Mouse (Mus musculus): ENCODE measurements at regions not wholly inside any gene's neighbourhood (a gene's known extent, or its start where the extent isn't known, plus 50 kb on each side); places are given as distances from the start of the nearest gene placed in this dataset.
"Not testable (repeated sequence)": the region's sequence is repeated elsewhere in the genome, so short reads cannot be mapped to it uniquely, and the experiment has no call there.

GRCm38 (mm10) chr7:137570199-137570598 is 132.8 kb downstream of the Glrx3 start:
- no peaks in the 10 kb centered on the region for H3K36me3 ChIP-seq (ENCODE audit: control insufficient read depth, insufficient read depth, low read length)
- DNase-seq (ENCODE audit: low read depth in 1 of 2, low spot score in 2 of 2), result no peak
- H3K27me3 ChIP-seq (ENCODE audit: control insufficient read depth, insufficient read depth, low read length), result no peaks in the 10 kb centered on the region
- no peak overlapping the region for H3K27ac ChIP-seq (ENCODE audit: insufficient read depth, low read length)
- no peak overlapping the region for H3K4me3 ChIP-seq (ENCODE audit: extremely low read depth, insufficient read depth, insufficient read length)
- TF ChIP-seq CTCF (IDR thresholded peaks at IDR 0.05; ENCODE audit: extremely low read depth, insufficient read depth, insufficient read length, insufficient replicate concordance) (no peak), POLR2A (IDR thresholded peaks at IDR 0.05; ENCODE audit: low read depth, low read length) (no peak)
- 93% methylated on average over 2 of the region's 2 CpGs for WGBS
- peaks cover 10% of the 10 kb centered on the region for H3K4me1 ChIP-seq (ENCODE audit: control insufficient read depth, insufficient read depth, insufficient read length)

DNA sequence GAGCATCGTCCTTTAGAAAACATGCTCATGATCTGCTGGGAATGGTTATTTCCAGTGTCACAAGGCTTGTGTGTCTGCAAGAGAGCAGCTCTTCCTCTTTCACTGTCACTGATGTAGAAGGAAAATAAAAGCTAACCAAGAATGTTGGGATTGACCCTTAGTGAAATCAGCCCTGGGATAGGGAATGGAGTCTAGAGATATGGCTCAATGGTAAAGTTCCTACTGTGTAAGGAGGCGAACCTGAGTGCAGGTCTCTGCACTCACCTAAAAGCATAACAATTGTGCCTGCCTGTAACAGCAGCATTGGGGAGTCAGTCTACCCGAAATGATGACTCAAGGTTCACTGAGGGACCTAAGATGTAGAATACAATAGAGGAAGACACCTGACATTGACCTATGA is 138.1 kb downstream of the Glrx3 start:
- H3K4me3 ChIP-seq (ENCODE audit: extremely low read depth, insufficient read depth, insufficient read length), result no peak overlapping the region
- DNase-seq (ENCODE audit: low read depth in 1 of 2, low spot score in 2 of 2), result peak in 1 of 2 experiments; percentile 11
- TF ChIP-seq POLR2A (IDR thresholded peaks at IDR 0.05; ENCODE audit: low read depth, low read length), result no peak
- TF ChIP-seq CTCF (IDR thresholded peaks at IDR 0.05; ENCODE audit: extremely low read depth, insufficient read depth, insufficient read length, insufficient replicate concordance), result no peak
- H3K36me3 ChIP-seq (ENCODE audit: control insufficient read depth, insufficient read depth, low read length), result no peaks in the 10 kb centered on the region
- 52% methylated on average over 3 of the region's 3 CpGs for WGBS
- peaks cover 27% of the 10 kb centered on the region for H3K4me1 ChIP-seq (ENCODE audit: control insufficient read depth, insufficient read depth, insufficient read length)
- no peaks in the 10 kb centered on the region for H3K27me3 ChIP-seq (ENCODE audit: control insufficient read depth, insufficient read depth, low read length)
- peak overlapping the region; percentile 91 for H3K27ac ChIP-seq (ENCODE audit: insufficient read depth, low read length)

DNA sequence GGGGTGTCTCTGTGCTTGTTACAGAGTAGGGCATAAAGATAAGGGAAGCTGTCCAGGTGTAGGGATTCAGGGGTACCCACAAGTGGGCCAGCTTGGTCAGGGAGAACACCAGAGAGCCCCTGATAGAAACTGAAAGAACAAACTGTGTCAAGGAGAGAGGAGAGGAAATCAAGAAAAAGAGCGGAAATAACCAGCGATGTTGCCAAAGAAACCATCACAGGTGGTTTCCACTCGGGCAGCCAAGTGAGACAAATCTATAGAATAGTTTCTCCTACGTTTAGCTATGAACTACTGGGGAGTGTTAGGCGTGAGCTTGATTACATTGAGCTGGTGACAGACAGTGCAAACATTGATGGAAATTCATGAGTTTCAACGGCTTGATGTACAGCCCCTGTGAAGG is 138.8 kb downstream of the Glrx3 start:
- peak; percentile 72 to 73 for DNase-seq (ENCODE audit: low read depth in 1 of 2, low spot score in 2 of 2)
- WGBS, result 6% methylated on average over 6 of the region's 6 CpGs
- H3K27me3 ChIP-seq (ENCODE audit: control insufficient read depth, insufficient read depth, low read length), result no peaks in the 10 kb centered on the region
- peak overlapping the region; percentile 91 for H3K27ac ChIP-seq (ENCODE audit: insufficient read depth, low read length)
- peaks cover 27% of the 10 kb centered on the region for H3K4me1 ChIP-seq (ENCODE audit: control insufficient read depth, insufficient read depth, insufficient read length)
- no peak for TF ChIP-seq CTCF (IDR thresholded peaks at IDR 0.05; ENCODE audit: extremely low read depth, insufficient read depth, insufficient read length, insufficient replicate concordance)
- TF ChIP-seq POLR2A (IDR thresholded peaks at IDR 0.05; ENCODE audit: low read depth, low read length), result no peak
- H3K4me3 ChIP-seq (ENCODE audit: extremely low read depth, insufficient read depth, insufficient read length), result no peak overlapping the region; the same call in 1 of the 2 replicates
- H3K36me3 ChIP-seq (ENCODE audit: control insufficient read depth, insufficient read depth, low read length), result no peaks in the 10 kb centered on the region

- WGBS, result 88% methylated on average over 2 of the region's 2 CpGs
- H3K27ac ChIP-seq (ENCODE audit: insufficient read depth, low read length), result no peak overlapping the region
- no peak for TF ChIP-seq POLR2A (IDR thresholded peaks at IDR 0.05; ENCODE audit: low read depth, low read length)
- no peak for TF ChIP-seq CTCF (IDR thresholded peaks at IDR 0.05; ENCODE audit: extremely low read depth, insufficient read depth, insufficient read length, insufficient replicate concordance)
- no peaks in the 10 kb centered on the region for H3K27me3 ChIP-seq (ENCODE audit: control insufficient read depth, insufficient read depth, low read length)
- no peaks in the 10 kb centered on the region for H3K36me3 ChIP-seq (ENCODE audit: control insufficient read depth, insufficient read depth, low read length)
- DNase-seq (ENCODE audit: low read depth in 1 of 2, low spot score in 2 of 2), result no peak
- H3K4me1 ChIP-seq (ENCODE audit: control insufficient read depth, insufficient read depth, insufficient read length), result peaks cover 12% of the 10 kb centered on the region; the same call in 1 of the 2 replicates
- no peak overlapping the region for H3K4me3 ChIP-seq (ENCODE audit: extremely low read depth, insufficient read depth, insufficient read length)
Observed at GRCm38 (mm10) chr7:137583556-137583955, 146.1 kb downstream of the Glrx3 start.

GRCm38 (mm10) chr7:137584916-137585315 is 147.5 kb downstream of the Glrx3 start:
- not testable (repeated sequence) for H3K27me3 ChIP-seq (ENCODE audit: control insufficient read depth, insufficient read depth, low read length); DNase-seq (ENCODE audit: low read depth in 1 of 2, low spot score in 2 of 2)
- 34% methylated on average over 4 of the region's 4 CpGs for WGBS

GRCm38 (mm10) chr7:137593570-137593969 is 156.2 kb downstream of the Glrx3 start:
- H3K4me3 ChIP-seq (ENCODE audit: extremely low read depth, insufficient read depth, insufficient read length), result no peak overlapping the region
- H3K27ac ChIP-seq (ENCODE audit: insufficient read depth, low read length), result peak overlapping the region; percentile 95
- WGBS, result 5% methylated on average over 8 of the region's 8 CpGs
- TF ChIP-seq POLR2A (IDR thresholded peaks at IDR 0.05; ENCODE audit: low read depth, low read length) (no peak), CTCF (IDR thresholded peaks at IDR 0.05; ENCODE audit: extremely low read depth, insufficient read depth, insufficient read length, insufficient replicate concordance) (no peak)
- no peaks in the 10 kb centered on the region for H3K27me3 ChIP-seq (ENCODE audit: control insufficient read depth, insufficient read depth, low read length)
- H3K4me1 ChIP-seq (ENCODE audit: control insufficient read depth, insufficient read depth, insufficient read length), result peaks cover 41% of the 10 kb centered on the region
- no peaks in the 10 kb centered on the region for H3K36me3 ChIP-seq (ENCODE audit: control insufficient read depth, insufficient read depth, low read length)
- DNase-seq (ENCODE audit: low read depth in 1 of 2, low spot score in 2 of 2), result peak; percentile 68 to 76

More at GRCm38 (mm10) chr7:137584916-137585315, 147.5 kb downstream of the Glrx3 start:
- not testable (repeated sequence) for H3K36me3 ChIP-seq (ENCODE audit: control insufficient read depth, insufficient read depth, low read length); H3K27ac ChIP-seq (ENCODE audit: insufficient read depth, low read length); H3K4me3 ChIP-seq (ENCODE audit: extremely low read depth, insufficient read depth, insufficient read length)
- peaks cover 20% of the 10 kb centered on the region; the same call in 1 of the 2 replicates for H3K4me1 ChIP-seq (ENCODE audit: control insufficient read depth, insufficient read depth, insufficient read length)

- peaks cover 31% of the 10 kb centered on the region for H3K4me1 ChIP-seq (ENCODE audit: control insufficient read depth, insufficient read depth, insufficient read length)
- no peaks in the 10 kb centered on the region for H3K36me3 ChIP-seq (ENCODE audit: control insufficient read depth, insufficient read depth, low read length)
- TF ChIP-seq POLR2A (IDR thresholded peaks at IDR 0.05; ENCODE audit: low read depth, low read length), result no peak
- TF ChIP-seq CTCF (IDR thresholded peaks at IDR 0.05; ENCODE audit: extremely low read depth, insufficient read depth, insufficient read length, insufficient replicate concordance), result no peak
- H3K27ac ChIP-seq (ENCODE audit: insufficient read depth, low read length), result no peak overlapping the region
- DNase-seq (ENCODE audit: low read depth in 1 of 2, low spot score in 2 of 2), result no peak
- H3K4me3 ChIP-seq (ENCODE audit: extremely low read depth, insufficient read depth, insufficient read length), result no peak overlapping the region
- no peaks in the 10 kb centered on the region for H3K27me3 ChIP-seq (ENCODE audit: control insufficient read depth, insufficient read depth, low read length)
- WGBS, result 45% methylated on average over 4 of the region's 4 CpGs
Observed at GRCm38 (mm10) chr7:137595567-137595966, 158.2 kb downstream of the Glrx3 start.
